Mouse (Mus musculus) v-Abl transformed pro-B cells (cell line): ENCODE results near the gene Pkd1l3.

ENCODE experiments used
- in situ Hi-C, 2 experiments: fragments of 400-800 bp; cut with MboI; formaldehyde crosslinking; loops; one replicate each; pipeline ENCODE4 v1.15.1; 2025; ENCODE audit not compliant: unreplicated experiment in 2 of 2

Pkd1l3 gene

DNA sequence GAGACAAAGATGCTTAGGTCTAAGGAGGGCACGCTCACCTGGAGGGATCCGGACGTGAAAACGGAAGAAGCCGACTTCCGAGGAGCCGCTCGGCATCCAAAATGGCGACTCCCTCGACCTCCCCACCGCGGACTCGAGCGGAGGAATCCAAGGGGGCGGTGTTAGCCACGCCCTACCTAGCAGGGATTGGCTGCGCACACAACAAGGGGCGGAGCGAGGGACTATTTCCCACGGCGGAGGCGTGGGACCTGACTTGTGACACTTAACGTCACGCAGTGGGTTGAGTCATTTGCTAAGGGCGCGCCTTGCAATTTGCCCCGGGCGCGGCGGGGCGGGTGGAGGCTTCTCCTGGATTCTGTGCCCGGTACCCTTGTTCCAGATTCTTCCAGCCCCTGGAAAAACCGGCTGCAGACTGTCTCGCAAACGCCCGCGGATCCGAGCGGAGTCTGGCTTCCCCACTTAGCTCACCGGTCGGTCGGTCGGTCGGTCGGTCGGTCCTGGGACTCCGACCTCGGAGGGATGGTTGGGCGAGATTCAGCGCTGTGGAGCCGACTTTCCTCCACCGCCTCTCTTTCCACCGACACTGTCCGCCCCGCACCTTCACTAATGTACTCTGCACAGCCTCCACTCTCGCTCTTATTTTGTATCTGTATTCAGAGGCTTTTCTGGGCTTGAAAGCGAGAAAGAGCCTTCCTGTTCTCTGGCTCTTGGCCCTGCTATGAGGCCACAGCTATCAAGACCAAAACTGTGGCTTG is 79.0 kb downstream of the Pkd1l3 start, which contains the start of gene Ist1:
Gene Ist1 (minus strand): TSS at position 115 of the 755 bp plus-strand sequence.
- in situ Hi-C loops: loop anchor here in 1 of 2 experiments (5.0 kb wide), 1 partner anchor 81 kb away; the partner anchor contains the start of gene Pkd1l3

DNA sequence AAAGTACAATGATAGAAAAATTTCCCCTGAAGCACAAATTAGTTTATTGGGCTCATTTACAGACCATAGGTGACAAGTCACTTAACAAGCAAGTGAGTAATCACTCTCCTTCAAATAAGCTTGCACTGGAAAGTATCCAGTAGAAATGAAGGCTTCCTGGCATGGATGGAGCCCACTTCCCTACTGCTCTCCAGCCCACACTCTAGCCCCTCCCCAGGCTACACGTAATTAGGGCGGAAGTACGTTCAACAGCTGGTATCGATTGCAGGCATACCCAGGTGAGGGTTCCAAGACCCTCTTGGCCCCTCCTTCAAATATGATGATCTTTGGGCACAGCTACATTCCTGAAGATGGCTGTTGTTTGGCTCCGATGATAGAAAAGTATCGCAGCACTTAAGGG is 79.8 kb downstream of the Pkd1l3 start:
- in situ Hi-C loops: loop anchor here in 1 of 2 experiments (5.0 kb wide), 1 partner anchor 82 kb away; the partner anchor contains the start of gene Pkd1l3

DNA sequence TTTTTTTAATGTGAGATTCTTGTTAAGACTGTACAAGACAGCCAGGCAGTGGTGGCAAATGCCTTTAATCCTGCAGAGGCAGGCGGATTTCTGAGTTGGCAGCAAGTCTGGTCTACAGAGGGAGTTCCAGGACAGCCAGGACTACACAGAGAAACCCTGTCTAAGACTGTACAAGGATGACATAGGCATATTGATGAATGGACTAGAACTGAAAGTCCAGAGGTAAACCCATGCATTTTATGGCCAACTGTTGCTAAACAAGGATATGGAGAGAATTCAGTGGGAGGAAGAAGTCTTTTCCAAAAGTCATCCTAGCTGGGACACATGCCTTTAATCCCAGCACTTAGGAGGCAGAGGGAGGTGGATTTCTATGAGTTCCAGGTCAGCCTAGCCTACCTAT is 83.4 kb downstream of the Pkd1l3 start:
- in situ Hi-C loops: no loop called here

DNA sequence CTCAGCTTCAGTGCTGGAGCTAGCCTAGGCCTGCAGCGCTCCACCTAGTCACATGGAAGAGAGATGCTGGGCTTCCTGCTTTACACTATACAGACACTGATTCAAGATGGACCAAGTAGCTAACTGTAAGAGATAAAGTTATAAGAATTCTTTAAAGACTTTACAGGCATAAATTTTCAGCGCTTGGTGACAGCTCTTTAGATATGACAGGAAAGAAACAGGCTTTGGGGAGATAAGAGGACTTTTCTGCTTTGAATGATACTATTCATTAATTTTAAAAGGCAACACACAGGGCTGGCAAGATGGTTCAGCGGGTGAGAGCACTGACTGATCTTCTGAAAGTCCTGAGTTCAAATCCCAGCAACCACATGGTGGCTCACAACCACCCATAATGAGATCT is 84.2 kb downstream of the Pkd1l3 start:
- in situ Hi-C loops: no loop called here

DNA sequence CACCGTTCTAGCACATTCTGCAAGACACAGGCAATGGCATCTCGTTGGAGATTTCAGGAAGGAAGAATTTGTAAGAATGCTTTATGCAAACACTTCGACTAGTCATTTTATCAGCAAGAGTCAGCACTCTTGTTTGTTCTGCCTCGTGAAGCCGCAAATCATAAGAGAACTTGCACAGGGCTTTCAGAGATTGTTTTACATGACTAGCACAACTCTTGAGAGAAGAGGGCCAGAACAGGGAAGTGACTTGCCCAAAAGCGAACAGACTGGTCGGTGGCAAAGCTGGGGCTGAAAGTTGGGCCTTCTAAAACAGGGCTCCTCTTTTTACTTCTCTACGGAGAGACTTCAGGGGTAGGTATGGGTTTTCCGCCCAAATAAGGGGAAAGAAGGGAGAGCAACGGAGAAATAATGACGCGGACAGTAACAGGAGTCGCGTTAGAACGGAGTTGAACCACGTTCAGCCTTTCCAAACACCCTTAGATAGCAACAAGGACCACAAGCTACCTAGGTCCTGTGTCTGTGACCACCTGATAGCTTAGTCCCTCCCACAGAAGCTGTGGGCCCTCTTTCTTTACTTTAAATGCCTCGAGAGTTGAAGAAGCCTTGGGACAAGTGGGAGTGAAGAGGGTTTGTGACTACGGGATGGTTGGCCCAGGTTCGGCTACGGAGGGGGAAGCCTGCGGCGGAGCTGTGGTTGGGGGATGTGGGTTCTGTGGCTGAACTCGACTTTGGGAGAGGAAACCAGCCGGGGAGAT is 90.4 kb downstream of the Pkd1l3 start:
- in situ Hi-C loops: loop anchor here in 1 of 2 experiments (5.0 kb wide), 1 partner anchor 102 kb away; no protein-coding TSS in a partner anchor

DNA sequence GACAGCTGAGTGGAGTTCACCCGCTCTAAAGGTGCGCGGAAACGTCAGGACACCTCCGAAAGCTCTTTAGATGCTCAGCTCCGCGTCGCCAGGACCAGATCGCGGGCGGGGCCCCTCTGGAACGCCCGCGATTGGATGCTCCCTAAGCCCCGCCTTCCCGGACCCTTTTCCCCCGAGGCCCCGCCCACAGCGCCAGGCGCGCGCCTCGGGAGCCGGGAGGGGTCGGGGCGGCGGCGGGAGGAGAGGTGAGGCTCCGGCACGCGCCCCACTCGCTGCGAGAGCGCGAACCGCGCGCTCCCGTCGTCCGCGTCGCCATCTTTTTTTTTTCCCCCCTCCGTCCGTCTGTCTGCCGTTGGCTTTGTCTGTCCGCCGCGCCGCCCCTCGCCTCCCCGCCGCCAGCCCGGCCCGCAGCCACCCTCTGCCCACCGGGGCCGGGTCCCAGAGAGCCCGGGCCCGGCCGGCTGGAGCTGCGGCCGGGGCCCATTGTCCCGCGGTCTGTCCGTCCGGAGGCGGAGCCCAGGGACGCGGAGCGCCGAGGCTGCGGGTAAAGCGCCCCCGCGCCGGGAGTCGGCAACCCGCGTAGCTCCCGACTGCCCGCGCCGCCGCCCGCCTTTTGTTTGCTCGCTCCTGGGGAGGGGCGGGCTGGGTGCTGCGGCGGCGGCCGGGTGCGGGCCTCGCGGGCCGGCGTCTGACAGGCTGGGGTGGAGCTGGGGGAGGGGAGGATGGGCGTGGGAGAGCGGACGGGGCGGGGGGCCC is 91.2 kb downstream of the Pkd1l3 start, which contains the start of gene Zfp821:
Gene Zfp821 (plus strand): TSS at position 227 of the 756 bp plus-strand sequence.
- in situ Hi-C loops: loop anchor here in 1 of 2 experiments (5.0 kb wide), 1 partner anchor 103 kb away; no protein-coding TSS in a partner anchor

DNA sequence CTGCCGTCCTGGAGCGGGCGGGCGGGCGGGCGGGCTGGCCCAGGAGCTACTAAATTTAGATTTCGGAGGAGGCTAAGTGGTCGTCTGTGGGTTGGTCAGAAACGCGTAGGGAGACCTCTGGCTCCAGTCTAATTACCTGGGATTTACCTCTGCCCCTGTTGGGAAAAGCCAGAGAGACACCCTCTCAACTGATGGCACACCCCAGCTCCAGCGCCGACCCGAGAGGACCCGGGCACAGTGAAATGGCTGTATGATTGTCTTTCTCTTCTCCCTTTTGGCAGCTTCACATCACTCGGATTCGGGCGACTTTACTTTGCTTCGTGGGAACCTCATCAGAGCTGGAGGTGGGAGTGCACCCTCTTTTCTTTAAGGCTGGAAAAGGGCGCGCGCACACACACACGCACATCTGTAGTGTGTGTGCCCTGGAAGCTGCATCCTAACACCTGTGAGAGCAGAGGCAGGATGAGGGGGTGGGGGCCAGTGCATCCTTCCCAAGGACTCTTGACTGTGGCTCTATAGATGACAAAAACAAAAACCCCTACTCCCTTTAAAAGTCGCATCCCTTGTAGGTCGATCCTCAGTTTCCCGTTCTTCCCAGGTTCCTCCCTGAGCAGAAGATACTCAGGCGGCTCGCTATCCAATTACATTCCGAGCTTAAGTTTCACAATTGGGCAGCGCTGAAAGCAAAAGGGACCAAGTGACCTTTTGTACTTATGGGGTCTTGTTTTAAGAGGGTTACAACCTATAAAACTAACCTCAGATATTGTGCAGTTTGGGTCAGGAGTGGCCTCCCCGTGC is 92.0 kb downstream of the Pkd1l3 start:
- in situ Hi-C loops: loop anchor here in 1 of 2 experiments (5.0 kb wide), 1 partner anchor 104 kb away; no protein-coding TSS in a partner anchor

DNA sequence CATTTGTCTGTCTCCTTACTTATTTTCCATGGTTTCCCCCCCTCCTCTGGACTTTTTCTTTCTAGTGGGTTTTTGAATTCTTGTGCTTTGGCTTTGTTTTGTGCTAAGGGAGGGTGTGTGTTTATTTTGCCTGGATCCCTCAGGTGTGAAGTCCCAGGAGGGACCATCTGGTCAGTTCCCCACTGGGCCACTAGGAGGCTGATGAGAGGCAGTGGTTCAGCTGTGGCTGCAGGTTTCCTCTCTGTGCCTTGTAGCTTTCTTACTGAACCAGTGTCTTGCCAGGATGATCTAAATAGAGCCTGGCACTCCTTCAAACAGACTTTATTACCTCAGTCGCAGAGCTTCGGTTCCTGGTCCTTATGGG is 92.5 kb downstream of the Pkd1l3 start:
- in situ Hi-C loops: loop anchor here in 1 of 2 experiments (5.0 kb wide), 1 partner anchor 105 kb away; no protein-coding TSS in a partner anchor

DNA sequence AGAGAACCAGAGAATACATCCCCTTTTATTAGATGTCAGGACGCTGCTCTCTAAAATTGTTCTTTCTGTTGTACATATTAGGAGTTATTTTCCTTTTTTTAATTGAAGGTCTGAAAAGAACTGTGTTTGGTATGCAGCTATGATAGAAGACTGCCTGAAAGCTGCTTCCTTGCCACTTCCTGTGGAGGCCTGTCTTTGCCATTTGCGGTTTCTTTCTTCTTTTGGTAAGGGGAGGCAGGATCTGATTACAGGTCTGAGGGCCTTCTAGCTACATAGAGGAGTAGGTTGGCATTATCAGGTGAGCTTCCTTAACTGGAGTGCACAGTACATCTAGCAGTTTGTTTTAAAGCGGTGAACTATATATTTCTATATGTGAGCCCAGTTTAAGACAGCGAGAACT is 93.6 kb downstream of the Pkd1l3 start:
- in situ Hi-C loops: loop anchor here in 1 of 2 experiments (5.0 kb wide), 1 partner anchor 106 kb away; no protein-coding TSS in a partner anchor

DNA sequence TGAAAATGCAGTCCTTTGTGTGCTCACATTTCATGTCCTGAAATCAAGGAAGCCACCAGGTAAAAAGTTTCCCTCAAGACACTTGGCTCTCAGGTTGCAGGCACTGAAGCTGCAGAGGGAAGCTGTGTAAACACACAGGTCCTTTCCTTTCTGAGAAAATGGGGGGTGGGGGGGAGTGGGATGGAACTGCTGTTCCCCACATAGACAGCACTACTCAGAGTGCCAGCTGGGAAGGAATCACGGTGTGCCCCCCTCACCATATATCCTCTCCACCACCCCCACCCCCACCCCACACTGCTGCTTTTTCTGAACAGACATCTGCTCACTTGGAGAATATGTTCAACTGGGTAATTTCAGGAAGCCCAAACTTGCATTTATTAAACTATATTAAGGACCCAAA is 98.2 kb downstream of the Pkd1l3 start:
- in situ Hi-C loops: no loop called here

DNA sequence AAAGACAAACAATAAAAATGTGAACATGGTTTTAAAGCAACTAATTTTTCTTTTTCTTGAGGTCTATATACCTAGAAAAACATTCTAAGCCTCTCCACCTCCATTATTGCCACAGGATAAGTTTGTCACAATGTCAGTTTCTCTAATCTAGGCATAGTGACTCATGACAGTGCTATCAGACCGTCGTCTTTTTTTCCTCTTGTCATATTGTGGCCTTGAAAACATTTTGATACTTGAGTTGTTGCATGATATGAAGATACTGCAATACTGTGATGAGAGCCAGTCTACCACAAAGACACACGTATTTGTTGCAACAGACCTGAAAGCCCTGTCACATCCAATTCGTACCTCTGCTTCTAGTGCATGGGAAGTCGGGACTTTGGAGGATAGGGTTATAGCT is 100.6 kb downstream of the Pkd1l3 start:
- in situ Hi-C loops: no loop called here
